Mouse (Mus musculus) cortical plate, adult 2 months (tissue): ENCODE measurements around the gene Cmss1.

Experiments used
- CTCF ChIP-seq: fragments of 200-500 bp; IDR thresholded peaks from 2 replicates; pipeline ENCODE4 v1.5.1; 2011; ENCODE audit warnings: mild to moderate bottlenecking, control low read depth, low read length; ENCODE audit not compliant: insufficient read depth; ENCODE audit errors: extremely low read depth
- POLR2A ChIP-seq: fragments of 200-500 bp; IDR thresholded peaks from 2 replicates; pipeline ENCODE4 v1.6.1; 2011; ENCODE audit warnings: mild to moderate bottlenecking, low read length, control low read depth; ENCODE audit not compliant: insufficient read depth; ENCODE audit errors: extremely low read depth

DNA sequence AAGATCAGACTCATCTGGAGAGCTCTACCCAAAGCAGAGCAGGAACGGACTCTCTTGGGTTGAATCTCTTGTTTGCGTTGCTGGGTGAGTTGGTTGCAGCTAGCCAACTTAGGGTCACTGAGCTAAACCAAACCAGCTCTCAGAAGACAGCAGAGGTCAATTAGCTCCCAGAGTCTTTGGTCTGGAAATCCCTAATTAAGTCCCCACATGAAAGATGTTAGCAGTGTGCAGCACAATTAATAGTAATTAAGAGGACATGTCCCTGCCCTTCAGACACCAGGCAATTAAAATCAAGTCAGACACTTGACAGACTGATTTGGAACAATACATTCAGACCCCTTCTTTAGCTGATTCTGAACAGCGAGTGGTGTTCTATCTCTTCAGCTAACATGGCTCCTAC lies 292.4 kb downstream of the Cmss1 start:
- TF ChIP-seq CTCF (no peak), POLR2A (no peak)
